Mouse (Mus musculus) frontal cortex, postnatal 14 days (tissue): ENCODE results near the gene Olfr466.

Experiments
- DNase-seq, 2 experiments: peaks; one replicate each; pipeline ENCODE4 v3.0.0; 2022; ENCODE audit warnings: low spot score in 2 of 2

Gene Olfr466

GRCm38 (mm10) chr13:65149940-65150339 is at the start of gene Olfr466:
Olfr466 (plus strand) TSS chr13:65150240.
- no peak for DNase-seq

- no peak for DNase-seq
Observed at GRCm38 (mm10) chr13:65100678-65101077, 49.4 kb upstream of the Olfr466 start.

- DNase-seq, result no peak
Observed at GRCm38 (mm10) chr13:65101232-65101631, 48.8 kb upstream of the Olfr466 start.

- DNase-seq, result no peak
Observed at GRCm38 (mm10) chr13:65111961-65112360, 38.1 kb upstream of the Olfr466 start.

- peak; percentile 88 to 90 for DNase-seq
Observed at GRCm38 (mm10) chr13:65112459-65113110, 37.5 kb upstream of the Olfr466 start, which contains the start of gene Mfsd14b. Mfsd14b (minus strand) TSS chr13:65112975.

GRCm38 (mm10) chr13:65113239-65113638 is 36.8 kb upstream of the Olfr466 start:
- no peak for DNase-seq

- DNase-seq, result no peak
Observed at GRCm38 (mm10) chr13:65120984-65121383, 29.1 kb upstream of the Olfr466 start.

- no peak for DNase-seq
Observed at GRCm38 (mm10) chr13:65122111-65122510, 27.9 kb upstream of the Olfr466 start.

- no peak for DNase-seq
Observed at GRCm38 (mm10) chr13:65127063-65127847, 22.8 kb upstream of the Olfr466 start.

GRCm38 (mm10) chr13:65137789-65138188 is 12.3 kb upstream of the Olfr466 start, which contains the start of gene Olfr465-ps1:
Olfr465-ps1 (plus strand) TSS chr13:65138089.
- no peak for DNase-seq

GRCm38 (mm10) chr13:65174102-65174501 is 24.1 kb downstream of the Olfr466 start:
- no peak for DNase-seq

- DNase-seq, result peak; percentile 6 to 14
Observed at GRCm38 (mm10) chr13:65175734-65176471, 25.9 kb downstream of the Olfr466 start.

GRCm38 (mm10) chr13:65176472-65177091 is 26.5 kb downstream of the Olfr466 start:
- DNase-seq, result no peak

GRCm38 (mm10) chr13:65200667-65201066 is 50.6 kb downstream of the Olfr466 start:
- DNase-seq, result no peak
